Mouse (Mus musculus): ENCODE measurements at regions not wholly inside any gene's neighbourhood (a gene's known extent, or its start where the extent isn't known, plus 50 kb on each side); places are given as distances from the start of the nearest gene placed in this dataset.

DNA sequence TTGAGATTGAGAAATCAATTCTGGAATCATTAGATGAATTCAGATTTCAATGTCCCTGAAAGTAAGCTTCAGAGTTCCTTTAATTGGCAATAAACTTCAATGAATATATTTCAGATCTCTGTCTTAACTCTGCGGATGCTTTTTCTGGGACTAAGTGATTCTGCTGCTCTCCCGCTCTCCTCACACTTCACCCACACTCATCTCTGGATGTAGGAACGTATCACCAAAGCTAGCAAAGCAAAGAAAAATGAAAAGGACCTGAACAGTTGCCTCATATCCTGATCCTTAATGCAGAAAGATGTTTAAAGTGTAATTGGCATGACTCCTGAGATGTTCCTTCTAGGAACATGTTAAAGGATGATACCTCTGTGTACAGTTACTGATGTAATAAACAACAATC is 377.3 kb downstream of the Basp1 start:
- H3K9me3 ChIP-seq (ENCODE audit: control insufficient read depth, low read length): no peaks in the 10 kb centered on the region
- no peak overlapping the region for H3K4me2 ChIP-seq (ENCODE audit: low read depth)
- no peaks in the 10 kb centered on the region for H3K4me1 ChIP-seq (ENCODE audit: control insufficient read depth, insufficient read depth, low read length)
- H3K27me3 ChIP-seq (ENCODE audit: control insufficient read depth, insufficient read depth, low read length): no peaks in the 10 kb centered on the region
- H3K36me3 ChIP-seq (ENCODE audit: control insufficient read depth, insufficient read depth, low read length): no peaks in the 10 kb centered on the region
- H3K9ac ChIP-seq (ENCODE audit: low read length): no peak overlapping the region
- 83% methylated on average over 3 of the region's 3 CpGs for WGBS
- ATAC-seq (ENCODE audit: insufficient read depth, low FRiP score, low TSS enrichment) (no peak), DNase-seq (ENCODE audit: low spot score) (no peak)
- no peak overlapping the region for H3K4me3 ChIP-seq (ENCODE audit: low read depth, low read length)
- no peak overlapping the region for H3K27ac ChIP-seq (ENCODE audit: low read depth, low read length)

- Histone ChIP-seq H3K4me3 (ENCODE audit: low read depth, low read length) (no peak overlapping the region), H3K36me3 (ENCODE audit: control insufficient read depth, insufficient read depth, low read length) (no peaks in the 10 kb centered on the region), H3K27ac (ENCODE audit: low read depth, low read length) (no peak overlapping the region), H3K27me3 (ENCODE audit: control insufficient read depth, insufficient read depth, low read length) (no peaks in the 10 kb centered on the region), H3K9ac (ENCODE audit: low read length) (no peak overlapping the region), H3K4me1 (ENCODE audit: control insufficient read depth, insufficient read depth, low read length) (0 out of 2 replicates have a peak, but pooled peaks cover 7% of the 10 kb centered on the region), H3K4me2 (ENCODE audit: low read depth) (no peak overlapping the region), H3K9me3 (ENCODE audit: control insufficient read depth, low read length) (no peaks in the 10 kb centered on the region)
- WGBS: 70% methylated on average over 8 of the region's 8 CpGs
- DNase-seq (ENCODE audit: low spot score) (peak; percentile 29), ATAC-seq (ENCODE audit: insufficient read depth, low FRiP score, low TSS enrichment) (peak; percentile 33; the same call in 1 of the 2 replicates)
Measured at GRCm38 (mm10) chr15:25027865-25028264, 385.7 kb downstream of the Basp1 start.

DNA sequence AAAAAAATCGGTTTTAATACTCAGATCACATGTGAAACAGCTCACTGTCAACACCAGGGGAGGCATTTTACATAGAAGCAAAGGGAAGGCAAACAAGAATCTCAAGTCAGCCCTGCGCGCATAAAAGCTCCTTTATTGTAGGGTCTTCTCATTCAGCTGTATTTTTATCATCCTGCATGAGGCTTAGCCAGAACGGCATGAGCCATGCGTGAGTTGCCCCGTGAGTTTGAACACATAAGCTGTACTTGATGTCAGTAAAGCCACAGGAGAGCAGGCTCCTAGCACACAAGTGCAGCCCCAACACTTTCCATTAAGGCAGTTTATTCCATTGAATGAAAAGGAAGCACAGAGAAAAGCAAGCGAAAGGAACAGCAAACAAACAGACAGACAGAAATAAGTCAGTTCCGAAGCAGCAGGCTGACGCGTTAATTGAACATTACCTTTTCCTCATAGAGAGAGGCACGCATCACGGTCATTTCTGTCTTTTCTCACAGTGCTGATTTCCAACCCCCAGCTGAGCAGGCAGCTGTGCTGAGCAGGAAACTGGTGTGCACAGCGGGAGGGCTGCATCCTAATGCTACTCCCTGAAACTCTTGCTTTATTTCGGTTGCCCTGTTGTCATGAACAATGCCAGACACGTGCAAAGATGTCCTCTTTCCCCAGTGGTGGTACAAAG is 386.6 kb downstream of the Basp1 start:
- H3K36me3 ChIP-seq (ENCODE audit: control insufficient read depth, insufficient read depth, low read length): no peaks in the 10 kb centered on the region
- H3K4me3 ChIP-seq (ENCODE audit: low read depth, low read length): peak overlapping the region; percentile 28
- peak overlapping the region; percentile 68 for H3K27ac ChIP-seq (ENCODE audit: low read depth, low read length)
- no peaks in the 10 kb centered on the region for H3K9me3 ChIP-seq (ENCODE audit: control insufficient read depth, low read length)
- DNase-seq (ENCODE audit: low spot score): peak; percentile 61
- no peaks in the 10 kb centered on the region for H3K27me3 ChIP-seq (ENCODE audit: control insufficient read depth, insufficient read depth, low read length)
- WGBS: 8% methylated on average over 15 of the region's 15 CpGs
- peak; percentile 77 for ATAC-seq (ENCODE audit: insufficient read depth, low FRiP score, low TSS enrichment)
- peak overlapping the region; percentile 42 for H3K9ac ChIP-seq (ENCODE audit: low read length)
- 0 out of 2 replicates have a peak, but pooled peaks cover 7% of the 10 kb centered on the region for H3K4me1 ChIP-seq (ENCODE audit: control insufficient read depth, insufficient read depth, low read length)
- peak overlapping the region; percentile 35 for H3K4me2 ChIP-seq (ENCODE audit: low read depth)

DNA sequence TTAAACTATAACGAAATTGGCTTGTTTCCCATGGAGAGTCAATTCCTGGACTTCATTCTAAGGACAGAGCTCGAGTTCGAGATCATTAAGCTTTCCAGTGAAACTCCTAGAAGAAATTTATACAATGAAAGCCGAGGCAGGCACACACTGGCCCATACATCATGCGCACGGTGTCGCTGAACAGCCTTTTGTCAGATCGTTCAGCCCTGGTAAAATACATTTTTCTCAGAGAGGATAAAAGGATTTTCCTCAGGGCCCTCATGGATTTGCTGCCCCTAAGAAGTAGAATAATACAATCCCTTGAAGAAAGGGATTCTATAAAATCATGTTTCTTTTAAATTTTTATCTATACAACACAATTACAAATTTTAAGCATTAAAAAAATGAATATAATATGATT is 387.2 kb downstream of the Basp1 start:
- H3K27ac ChIP-seq (ENCODE audit: low read depth, low read length): 0 out of 2 replicates have a peak overlapping the region, but pooled peaks have one; percentile 14
- 40% methylated on average over 8 of the region's 8 CpGs for WGBS
- DNase-seq (ENCODE audit: low spot score): no peak
- no peak overlapping the region for H3K9ac ChIP-seq (ENCODE audit: low read length)
- no peaks in the 10 kb centered on the region for H3K36me3 ChIP-seq (ENCODE audit: control insufficient read depth, insufficient read depth, low read length)
- H3K4me2 ChIP-seq (ENCODE audit: low read depth): peak overlapping the region; percentile 35; the same call in 1 of the 2 replicates
- no peak for ATAC-seq (ENCODE audit: insufficient read depth, low FRiP score, low TSS enrichment)
- H3K4me3 ChIP-seq (ENCODE audit: low read depth, low read length): no peak overlapping the region
- H3K4me1 ChIP-seq (ENCODE audit: control insufficient read depth, insufficient read depth, low read length): 0 out of 2 replicates have a peak, but pooled peaks cover 7% of the 10 kb centered on the region
- no peaks in the 10 kb centered on the region for H3K27me3 ChIP-seq (ENCODE audit: control insufficient read depth, insufficient read depth, low read length)
- H3K9me3 ChIP-seq (ENCODE audit: control insufficient read depth, low read length): no peaks in the 10 kb centered on the region

DNA sequence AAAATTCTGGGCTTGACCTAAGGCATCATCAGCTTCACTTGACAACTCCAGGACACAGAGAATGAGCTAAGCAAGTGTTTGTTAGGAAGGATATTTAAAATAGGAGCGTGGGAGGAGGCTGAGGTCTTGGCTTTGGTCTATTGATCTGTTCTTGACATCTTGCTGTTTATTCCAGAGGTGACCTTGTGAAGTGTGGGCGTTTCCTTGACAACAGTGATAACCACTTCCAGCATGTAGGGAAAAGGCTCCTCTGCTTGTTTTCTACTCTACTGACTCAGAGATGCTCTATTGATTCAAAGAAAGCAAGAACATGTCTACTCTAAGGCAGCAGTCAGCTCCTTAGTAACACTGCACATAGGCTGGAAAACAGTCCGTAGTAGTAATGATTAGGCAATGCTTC is 392.6 kb downstream of the Basp1 start:
- no peak overlapping the region for H3K4me2 ChIP-seq (ENCODE audit: low read depth)
- no peak overlapping the region for H3K4me3 ChIP-seq (ENCODE audit: low read depth, low read length)
- ATAC-seq (ENCODE audit: insufficient read depth, low FRiP score, low TSS enrichment): no peak
- no peak for DNase-seq (ENCODE audit: low spot score)
- H3K9ac ChIP-seq (ENCODE audit: low read length): no peak overlapping the region
- H3K36me3 ChIP-seq (ENCODE audit: control insufficient read depth, insufficient read depth, low read length): no peaks in the 10 kb centered on the region
- 0 out of 2 replicates have a peak overlapping the region, but pooled peaks have one; percentile 39 for H3K27ac ChIP-seq (ENCODE audit: low read depth, low read length)
- no peaks in the 10 kb centered on the region for H3K27me3 ChIP-seq (ENCODE audit: control insufficient read depth, insufficient read depth, low read length)
- H3K9me3 ChIP-seq (ENCODE audit: control insufficient read depth, low read length): no peaks in the 10 kb centered on the region
- H3K4me1 ChIP-seq (ENCODE audit: control insufficient read depth, insufficient read depth, low read length): no peaks in the 10 kb centered on the region
- WGBS: 61% methylated on average over 3 of the region's 3 CpGs

DNA sequence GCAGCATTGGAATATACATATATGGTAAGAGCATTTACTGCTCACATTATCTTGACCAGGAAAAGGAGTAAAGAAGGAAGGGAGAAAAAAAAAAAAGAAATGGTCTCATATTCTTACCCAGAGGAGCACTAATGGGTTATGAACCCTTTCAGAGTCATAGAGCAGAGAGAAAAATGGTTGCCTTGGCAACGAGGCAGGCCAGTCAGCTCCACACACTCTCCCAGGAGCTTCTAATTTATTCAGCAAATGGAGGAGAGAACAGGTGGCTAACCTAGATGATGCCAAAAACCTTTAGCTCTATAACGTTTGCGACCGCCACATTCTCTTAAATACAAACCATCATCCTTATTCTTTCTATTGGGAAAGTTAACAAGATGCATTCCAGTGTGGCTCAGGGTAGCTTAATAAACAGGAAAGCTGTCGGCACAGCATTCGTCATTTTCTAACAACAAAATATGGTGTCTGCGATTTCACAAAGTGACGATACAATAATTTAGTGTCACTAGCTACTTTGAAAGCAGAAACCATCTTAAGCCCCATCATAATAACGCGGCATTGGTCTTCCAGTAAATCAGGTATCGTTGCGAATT is 394.1 kb downstream of the Basp1 start:
- DNase-seq (ENCODE audit: low spot score) (no peak), ATAC-seq (ENCODE audit: insufficient read depth, low FRiP score, low TSS enrichment) (peak; percentile 63; the same call in 1 of the 2 replicates)
- Histone ChIP-seq H3K4me2 (ENCODE audit: low read depth) (no peak overlapping the region), H3K4me1 (ENCODE audit: control insufficient read depth, insufficient read depth, low read length) (no peaks in the 10 kb centered on the region), H3K27me3 (ENCODE audit: control insufficient read depth, insufficient read depth, low read length) (no peaks in the 10 kb centered on the region), H3K4me3 (ENCODE audit: low read depth, low read length) (no peak overlapping the region), H3K9me3 (ENCODE audit: control insufficient read depth, low read length) (no peaks in the 10 kb centered on the region), H3K9ac (ENCODE audit: low read length) (no peak overlapping the region), H3K27ac (ENCODE audit: low read depth, low read length) (0 out of 2 replicates have a peak overlapping the region, but pooled peaks have one; percentile 39), H3K36me3 (ENCODE audit: control insufficient read depth, insufficient read depth, low read length) (no peaks in the 10 kb centered on the region)
- 76% methylated on average over 12 of the region's 12 CpGs for WGBS

- DNase-seq (ENCODE audit: low spot score) (no peak), ATAC-seq (ENCODE audit: insufficient read depth, low FRiP score, low TSS enrichment) (no peak)
- no peaks in the 10 kb centered on the region for H3K9me3 ChIP-seq (ENCODE audit: control insufficient read depth, low read length)
- H3K4me1 ChIP-seq (ENCODE audit: control insufficient read depth, insufficient read depth, low read length): no peaks in the 10 kb centered on the region
- H3K4me3 ChIP-seq (ENCODE audit: low read depth, low read length): no peak overlapping the region
- no peak overlapping the region for H3K27ac ChIP-seq (ENCODE audit: low read depth, low read length)
- H3K36me3 ChIP-seq (ENCODE audit: control insufficient read depth, insufficient read depth, low read length): no peaks in the 10 kb centered on the region
- no peak overlapping the region for H3K9ac ChIP-seq (ENCODE audit: low read length)
- no peak overlapping the region for H3K4me2 ChIP-seq (ENCODE audit: low read depth)
- 86% methylated on average over 3 of the region's 3 CpGs for WGBS
- no peaks in the 10 kb centered on the region for H3K27me3 ChIP-seq (ENCODE audit: control insufficient read depth, insufficient read depth, low read length)
Measured at GRCm38 (mm10) chr15:25018937-25019336, 394.6 kb downstream of the Basp1 start.

DNA sequence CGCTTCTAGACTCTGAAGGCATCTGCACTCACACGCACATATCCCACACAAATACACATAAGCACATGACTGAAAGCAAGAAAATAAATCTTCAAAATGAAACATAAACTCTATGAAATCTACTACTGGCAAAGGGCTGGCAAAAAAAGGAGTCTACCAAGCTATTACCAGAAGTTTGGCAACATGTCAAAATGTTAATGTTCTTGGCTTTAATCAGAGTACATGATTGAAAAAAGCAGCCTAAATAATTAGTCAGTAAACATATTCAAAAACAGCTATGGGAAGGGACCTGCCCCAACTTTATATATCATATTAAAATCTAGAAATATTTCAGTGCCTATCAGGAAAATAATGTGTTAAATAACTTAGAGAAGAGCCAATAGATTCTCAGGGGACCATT is 405.8 kb downstream of the Basp1 start:
- Histone ChIP-seq H3K9ac (ENCODE audit: low read length) (no peak overlapping the region), H3K27me3 (ENCODE audit: control insufficient read depth, insufficient read depth, low read length) (no peaks in the 10 kb centered on the region), H3K4me1 (ENCODE audit: control insufficient read depth, insufficient read depth, low read length) (no peaks in the 10 kb centered on the region), H3K4me3 (ENCODE audit: low read depth, low read length) (no peak overlapping the region), H3K36me3 (ENCODE audit: control insufficient read depth, insufficient read depth, low read length) (no peaks in the 10 kb centered on the region), H3K27ac (ENCODE audit: low read depth, low read length) (no peak overlapping the region), H3K9me3 (ENCODE audit: control insufficient read depth, low read length) (no peaks in the 10 kb centered on the region), H3K4me2 (ENCODE audit: low read depth) (no peak overlapping the region)
- WGBS: 98% methylated on average over 2 of the region's 2 CpGs
- no peak for DNase-seq (ENCODE audit: low spot score)
- no peak for ATAC-seq (ENCODE audit: insufficient read depth, low FRiP score, low TSS enrichment)

GRCm38 (mm10) chr15:25000171-25000570 is 413.4 kb downstream of the Basp1 start:
- Histone ChIP-seq H3K9ac (ENCODE audit: low read length) (no peak overlapping the region), H3K9me3 (ENCODE audit: control insufficient read depth, low read length) (no peaks in the 10 kb centered on the region), H3K4me1 (ENCODE audit: control insufficient read depth, insufficient read depth, low read length) (no peaks in the 10 kb centered on the region), H3K27ac (ENCODE audit: low read depth, low read length) (no peak overlapping the region), H3K36me3 (ENCODE audit: control insufficient read depth, insufficient read depth, low read length) (no peaks in the 10 kb centered on the region), H3K27me3 (ENCODE audit: control insufficient read depth, insufficient read depth, low read length) (no peaks in the 10 kb centered on the region), H3K4me2 (ENCODE audit: low read depth) (no peak overlapping the region), H3K4me3 (ENCODE audit: low read depth, low read length) (no peak overlapping the region)
- no peak for ATAC-seq (ENCODE audit: insufficient read depth, low FRiP score, low TSS enrichment)
- no peak for DNase-seq (ENCODE audit: low spot score)
- 79% methylated on average over 3 of the region's 3 CpGs for WGBS

Measured in neural tube, embryonic 11.5 days (tissue).